Comparison of ENCODE assay signal across 8 mouse cellular contexts in genomic region chr14:121879266-121879840, GRCm38 (mm10). TPM values are rescaled to one million over a fixed set of nuclear protein-coding genes. Genes with fewer than 3 reads are reported as not detected.
DNase-seq lines count a peak whose midpoint lies in the region; ATAC-seq and TF ChIP-seq lines count a peak whose summit lies in the region.

No protein-coding gene starts in this region.

- no peaks in the 10 kb centered on the region for H3K9me3 ChIP-seq in heart, embryonic 14.5 days (ENCODE audit: control insufficient read depth, low read length)
- H3K9me3 ChIP-seq in ES-E14 (ENCODE audit: control insufficient read depth, insufficient read depth, low read depth, low read length) = no peaks in the 10 kb centered on the region
- no peaks in the 10 kb centered on the region for H3K9me3 ChIP-seq in forebrain, embryonic 14.5 days (replicated peaks; ENCODE audit: control insufficient read depth, low read length)
- H3K9me3 ChIP-seq in midbrain, embryonic 12.5 days = no peaks in the 10 kb centered on the region

- H3K36me3 ChIP-seq in heart, embryonic 14.5 days (ENCODE audit: control insufficient read depth, insufficient read depth, low read length) = no peaks in the 10 kb centered on the region
- peaks cover 2% of the 10 kb centered on the region; the same call in 1 of the 2 replicates for H3K36me3 ChIP-seq in ES-E14 (ENCODE audit: control insufficient read depth, insufficient read depth, low read length, poor library complexity, severe bottlenecking)
- 0 out of 2 replicates have a peak, but pooled peaks cover 2% of the 10 kb centered on the region for H3K36me3 ChIP-seq in forebrain, embryonic 14.5 days (ENCODE audit: control insufficient read depth, insufficient read depth, low read length)
- H3K36me3 ChIP-seq in midbrain, embryonic 12.5 days = no peaks in the 10 kb centered on the region

- no peaks in the 10 kb centered on the region for H3K27me3 ChIP-seq in heart, embryonic 14.5 days (ENCODE audit: control insufficient read depth, insufficient read depth, low read length)
- no peaks in the 10 kb centered on the region for H3K27me3 ChIP-seq in forebrain, embryonic 14.5 days (replicated peaks; ENCODE audit: control insufficient read depth, insufficient read depth, low read length)
- H3K27me3 ChIP-seq in midbrain, embryonic 12.5 days = peaks cover 6% of the 10 kb centered on the region

- in situ Hi-C loops in ES-E14 (cut with MboI; ENCODE audit: low sequenced_read_pairs in 2 of 2, unreplicated experiment in 2 of 2) = no loop called here

- DNase-seq in heart, adult 8-10 months (ENCODE audit: low spot score) = no peak
- no peak for DNase-seq in ES-E14 (ENCODE audit: low read depth, low spot score)
- peak; percentile 55 for DNase-seq in forebrain, embryonic 14.5 days (ENCODE audit: low spot score)
- DNase-seq in layer of hippocampus, adult 8-10 months (ENCODE audit: low spot score in 2 of 2) = peak; percentile 36 to 42
- no peak for DNase-seq in adrenal gland, postnatal 36 days
- DNase-seq in gastrocnemius, postnatal 14 days = no peak

- peak overlapping the region; percentile 96 for H3K4me2 ChIP-seq in heart, embryonic 14.5 days (ENCODE audit: low read length)
- H3K4me2 ChIP-seq in forebrain, embryonic 14.5 days (ENCODE audit: low read length) = peak overlapping the region; percentile 94
- H3K4me2 ChIP-seq in midbrain, embryonic 12.5 days (replicated peaks) = peak overlapping the region; percentile 90

- ATAC-seq in heart, embryonic 14.5 days (ENCODE audit: insufficient number of reproducible peaks, insufficient read depth, low FRiP score, low read depth) = no peak
- no peak for ATAC-seq in forebrain, embryonic 14.5 days
- no peak for ATAC-seq in midbrain, embryonic 12.5 days (ENCODE audit: low FRiP score, low read depth)

- intact Hi-C loops in gastrocnemius, postnatal 14 days (cut with DNase I; ENCODE audit: low total_unique reads) = no loop called here

- peak overlapping the region; percentile 91 for H3K9ac ChIP-seq in heart, embryonic 14.5 days (ENCODE audit: low read length)
- peak overlapping the region; percentile 92 for H3K9ac ChIP-seq in ES-E14 (ENCODE audit: insufficient read depth, low read depth, low read length, poor library complexity, severe bottlenecking)
- H3K9ac ChIP-seq in forebrain, embryonic 14.5 days (ENCODE audit: low read length) = peak overlapping the region; percentile 95
- H3K9ac ChIP-seq in midbrain, embryonic 12.5 days (replicated peaks) = peak overlapping the region; percentile 94

- 13% methylated on average over 16 of the region's 16 CpGs for WGBS in heart, embryonic 14.5 days
- WGBS in forebrain, embryonic 14.5 days = 24% methylated on average over 16 of the region's 16 CpGs
- WGBS in midbrain, embryonic 12.5 days = 25% methylated on average over 16 of the region's 16 CpGs

- peaks cover 7 to 18% of the 10 kb centered on the region in 2 experiments for H3K4me1 ChIP-seq in heart, embryonic 14.5 days (ENCODE audit: control insufficient read depth in 2 of 2, insufficient read depth in 2 of 2, low read length in 2 of 2)
- peaks cover 0 to 3% of the 10 kb centered on the region in 2 experiments for H3K4me1 ChIP-seq in ES-E14 (ENCODE audit: control insufficient read depth in 2 of 2, insufficient read depth in 2 of 2, low read length in 2 of 2, poor library complexity in 1 of 2)
- H3K4me1 ChIP-seq in forebrain, embryonic 14.5 days (ENCODE audit: control insufficient read depth, insufficient read depth, low read length) = peaks cover 10% of the 10 kb centered on the region; the same call in 1 of the 2 replicates
- peaks cover 23% of the 10 kb centered on the region for H3K4me1 ChIP-seq in midbrain, embryonic 12.5 days

- H3K27ac ChIP-seq in heart, embryonic 14.5 days (replicated peaks in 1 of 2; ENCODE audit: control insufficient read depth in 1 of 2, insufficient read depth in 1 of 2, low read depth in 2 of 2, low read length in 2 of 2) = no peak overlapping the region
- no peak overlapping the region for H3K27ac ChIP-seq in ES-E14 (ENCODE audit: insufficient read depth, low read depth, low read length, poor library complexity, severe bottlenecking)
- H3K27ac ChIP-seq in forebrain, embryonic 14.5 days (ENCODE audit: low read depth, low read length) = no peak overlapping the region
- H3K27ac ChIP-seq in midbrain, embryonic 12.5 days (replicated peaks) = no peak overlapping the region

- peak overlapping the region; percentile 72 to 88 for H3K4me3 ChIP-seq in heart, embryonic 14.5 days (ENCODE audit: control insufficient read depth in 1 of 2, insufficient read depth in 1 of 2, low read depth in 1 of 2, low read length in 2 of 2)
- peak overlapping the region; percentile 85 to 90 for H3K4me3 ChIP-seq in ES-E14 (ENCODE audit: insufficient read depth in 1 of 2, low read depth in 1 of 2, low read length in 2 of 2, poor library complexity in 1 of 2, severe bottlenecking in 1 of 2)
- peak overlapping the region; percentile 92 for H3K4me3 ChIP-seq in forebrain, embryonic 14.5 days (ENCODE audit: low read depth, low read length)
- H3K4me3 ChIP-seq in midbrain, embryonic 12.5 days = peak overlapping the region; percentile 93

TF ChIP-seq in ES-E14, 5 proteins besides CTCF, POLR2A, EP300 and RAD21:
- TF ChIP-seq MAFK (IDR thresholded peaks at IDR 0.05; ENCODE audit: insufficient read depth, low read depth, low read length) = no peak
- TF ChIP-seq HCFC1 (IDR thresholded peaks at IDR 0.05; ENCODE audit: borderline replicate concordance, insufficient read depth, low read length) = no peak
- no peak for TF ChIP-seq ZC3H11A (IDR thresholded peaks at IDR 0.05; ENCODE audit: borderline replicate concordance, low read depth, low read length)
- TF ChIP-seq CHD2 (IDR thresholded peaks at IDR 0.05; ENCODE audit: low read depth, low read length) = no peak
- no peak for TF ChIP-seq ZNF384 (IDR thresholded peaks at IDR 0.05; ENCODE audit: low read depth, low read length)

RNA-seq across cellular contexts. Expression of gene Ubac2, which starts 0.9 kb away (rescaled TPM):
- 55.4 and 56.3 TPM in 2 replicates for polyA plus RNA-seq in heart, embryonic 14.5 days (2014; fragmentation: Nextera tagmentation; extraction: Ambion mirVana)
- 10 to 100 TPM; 30.4 to 31.5 (median 30.8) TPM for total RNA-seq in heart, adult 8-10 months (2022)
- 41.5 and 83.4 TPM in 2 replicates for total RNA-seq in ES-E14 (2012; rRNA removed)
- polyA plus RNA-seq in forebrain, embryonic 14.5 days (2014; fragmentation: Nextera tagmentation; extraction: Ambion mirVana) = 55.6 and 56.9 TPM in 2 replicates
- total RNA-seq in layer of hippocampus, adult 8-10 months (2022) = 10 to 100 TPM; 40.3 to 47.1 (median 45.1) TPM
- 58.9 and 59.2 TPM in 2 replicates for polyA plus RNA-seq in midbrain, embryonic 12.5 days (2016; fragmentation: Nextera tagmentation; extraction: Ambion mirVana)
- total RNA-seq in adrenal gland, postnatal 36 days (2021) = 10 to 100 TPM; 35.4 to 36.5 TPM
- total RNA-seq in gastrocnemius, postnatal 14 days (2021) = 10 to 100 TPM; 18.2 to 20.8 TPM

RNA-seq across cellular contexts. Expression of gene Gpr18, which starts 36.2 kb away (rescaled TPM):
- not detected in 2 replicates for polyA plus RNA-seq in heart, embryonic 14.5 days (2014; fragmentation: Nextera tagmentation; extraction: Ambion mirVana)
- total RNA-seq in heart, adult 8-10 months (2022) = under 1 TPM in 3 of 4 experiments, not detected in 1; 0.16 to 0.23 (median 0.19) TPM
- 0.42 and 0.49 TPM in 2 replicates for total RNA-seq in ES-E14 (2012; rRNA removed)
- polyA plus RNA-seq in forebrain, embryonic 14.5 days (2014; fragmentation: Nextera tagmentation; extraction: Ambion mirVana) = not detected in 2 replicates
- total RNA-seq in layer of hippocampus, adult 8-10 months (2022) = not detected
- 0.23 and 0.35 TPM in 2 replicates for polyA plus RNA-seq in midbrain, embryonic 12.5 days (2016; fragmentation: Nextera tagmentation; extraction: Ambion mirVana)
- under 1 TPM; 0.23 to 0.26 TPM for total RNA-seq in adrenal gland, postnatal 36 days (2021)
- total RNA-seq in gastrocnemius, postnatal 14 days (2021) = not detected

Comparison
In these comparisons a context has a peak if more than half of its experiments do, and no peak if none do; other contexts are left out.
1. DNase-seq: peak in forebrain, embryonic 14.5 days (single experiment) and layer of hippocampus, adult 8-10 months (2 of 2); none in heart, adult 8-10 months (single experiment), ES-E14 (single experiment), adrenal gland, postnatal 36 days (0 of 2) and gastrocnemius, postnatal 14 days (single experiment).
2. Peak in every context shown above with its lines, with median percentiles within 50 percentile points of each other: H3K4me2 ChIP-seq, H3K4me3 ChIP-seq and H3K9ac ChIP-seq.